Mouse (Mus musculus): Measurements from ENCODE around the gene Coro2a.
"Not testable (repeated sequence)": the region's sequence is repeated elsewhere in the genome, so short reads cannot be mapped to it uniquely, and the experiment has no call there.

The Coro2a gene

DNA sequence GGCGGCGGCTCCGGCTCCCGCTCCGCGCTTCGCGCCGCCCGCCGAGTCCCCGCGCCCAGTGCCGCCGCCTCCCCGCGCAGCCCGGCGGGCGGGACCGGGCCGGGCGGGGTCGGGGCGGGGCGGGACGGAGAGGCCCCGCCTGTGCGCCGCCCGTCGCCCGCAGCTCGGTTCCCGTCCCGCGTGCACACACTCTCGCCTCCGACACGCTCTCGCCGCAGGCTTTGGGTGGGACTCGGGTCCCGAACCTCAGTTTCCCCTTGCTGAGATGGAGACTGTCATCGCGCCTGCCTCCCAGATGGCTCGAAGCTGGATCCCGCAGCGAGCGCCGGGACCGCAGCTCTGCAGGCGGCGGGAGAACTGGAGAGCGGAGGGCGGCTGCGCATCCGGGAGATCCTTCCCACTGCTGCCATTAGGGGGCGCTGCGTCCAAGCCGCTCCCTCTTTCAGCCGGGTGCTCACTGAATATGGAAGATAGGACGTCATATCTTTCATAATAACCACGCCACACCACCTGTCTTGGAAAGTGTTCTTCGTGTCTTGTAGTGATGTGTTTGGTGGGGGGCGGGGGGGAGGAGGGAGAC, at the start of gene Coro2a:
Gene Coro2a, minus strand, starts transcription at position 359 of the 580 bp plus-strand sequence.
- peak; percentile 86 for DNase-seq

DNA sequence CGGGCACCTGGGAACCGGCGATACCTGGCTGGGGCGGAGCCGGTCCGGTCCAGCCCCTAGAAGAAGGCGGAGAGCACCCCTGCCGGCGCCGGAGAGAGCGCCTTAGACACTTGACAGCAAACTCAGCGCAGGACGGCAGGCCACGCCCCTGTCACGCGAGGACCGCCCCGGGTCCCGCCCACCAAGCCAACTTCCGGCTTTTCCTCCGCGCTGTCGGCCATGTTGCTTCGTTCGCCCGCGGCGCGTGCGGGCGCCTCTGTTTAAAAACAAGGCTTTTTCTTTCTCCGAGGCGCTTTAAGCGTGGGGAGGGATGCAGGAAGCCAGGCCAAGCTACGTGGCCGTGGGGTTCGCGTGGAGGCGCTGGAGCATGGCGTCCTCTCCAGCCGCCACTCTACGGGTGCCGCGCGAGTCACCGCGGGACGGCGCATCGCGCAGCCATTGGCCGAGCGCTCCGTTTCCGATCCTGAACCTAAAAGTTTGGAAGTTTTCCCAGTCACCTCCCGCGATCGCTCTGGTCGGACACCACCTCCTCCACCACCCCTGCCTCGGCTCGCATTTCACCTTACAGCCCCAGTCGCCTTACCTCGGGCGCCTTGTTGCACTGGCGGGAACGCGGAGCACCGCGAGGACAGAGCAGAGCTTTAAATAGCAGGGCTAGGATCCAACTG, 48.2 kb upstream of the Coro2a start, which contains the start of gene Tbc1d2:
Gene Tbc1d2, minus strand, starts transcription at position 124 of the 668 bp plus-strand sequence.
- peak; percentile 97 for DNase-seq

DNA sequence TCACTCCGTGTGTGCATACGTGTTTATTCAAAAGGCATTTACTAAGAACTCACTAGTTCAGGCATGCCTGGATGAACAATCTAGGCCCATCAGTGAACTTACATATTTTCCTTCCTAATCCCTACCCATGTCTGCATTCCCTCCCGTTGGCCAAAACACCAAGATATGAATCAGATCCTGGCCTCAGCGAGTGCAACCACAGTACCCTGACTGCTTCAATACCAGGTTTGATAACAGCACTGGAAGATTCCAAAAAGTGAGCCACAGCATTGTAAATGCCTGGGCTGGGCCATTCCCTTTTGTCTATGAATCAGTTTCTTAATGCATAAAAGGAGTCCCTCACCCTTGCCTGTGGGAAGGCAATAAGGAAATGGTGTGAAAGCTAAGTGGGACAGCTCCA, 47.2 kb upstream of the Coro2a start:
- no peak for DNase-seq

DNA sequence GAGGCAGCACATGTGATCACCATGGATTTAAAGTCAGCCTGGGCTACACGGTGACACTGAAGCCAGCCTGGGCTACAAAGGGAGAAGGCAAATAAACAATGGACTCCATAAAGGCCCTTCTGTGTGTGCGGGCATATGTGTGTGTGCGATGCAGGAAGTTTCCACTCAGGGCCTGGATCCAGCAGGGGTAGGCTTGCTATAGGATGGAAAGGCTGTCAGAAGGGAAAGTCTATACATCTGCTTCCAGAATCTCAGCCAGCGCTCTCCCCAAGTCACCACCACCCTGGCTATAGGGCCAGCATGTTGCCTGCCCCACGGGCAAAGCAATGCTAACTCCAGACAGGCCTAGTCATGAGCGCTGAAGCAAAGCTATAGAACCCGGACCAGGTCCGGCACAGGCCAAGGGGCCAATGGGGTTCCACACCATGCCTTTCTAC, 41.7 kb upstream of the Coro2a start:
- no peak for DNase-seq

DNA sequence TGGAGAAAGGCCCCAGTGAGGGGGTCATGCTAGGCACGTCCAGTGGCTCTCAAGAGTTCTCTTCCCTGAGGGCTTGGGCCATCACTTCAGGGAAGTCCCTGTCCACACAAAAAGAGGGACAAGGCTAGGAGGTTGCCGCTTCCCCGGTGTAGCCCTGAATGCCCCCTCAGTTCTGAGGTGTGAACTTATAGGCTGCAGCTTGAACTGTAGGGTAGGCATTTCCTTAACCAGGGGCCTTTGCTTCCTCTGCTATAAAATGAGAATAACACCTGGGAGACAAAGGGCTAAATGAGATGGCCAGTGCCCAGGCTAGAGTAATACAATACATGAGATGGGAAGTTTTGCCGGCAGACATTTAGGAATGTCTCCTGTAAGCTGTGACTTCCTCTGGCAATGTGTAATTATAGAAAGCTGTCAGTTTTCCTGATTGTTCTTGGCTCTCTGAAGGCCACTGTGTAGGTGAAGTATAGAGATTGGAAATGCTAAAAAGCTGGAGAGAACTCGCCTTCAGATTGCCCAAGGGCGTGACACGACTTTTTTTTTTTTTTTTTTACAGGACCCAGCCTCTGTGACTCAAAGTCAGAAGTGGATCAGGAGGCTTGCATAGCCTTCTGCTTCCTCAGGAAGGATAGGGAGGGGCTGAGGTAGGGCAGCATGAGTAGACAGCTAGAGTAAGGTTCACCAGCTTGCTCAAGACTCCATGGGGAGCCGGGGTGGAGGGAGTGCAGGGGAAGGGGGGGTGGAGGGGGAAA, 41.1 kb upstream of the Coro2a start:
- peak; percentile 54 for DNase-seq

DNA sequence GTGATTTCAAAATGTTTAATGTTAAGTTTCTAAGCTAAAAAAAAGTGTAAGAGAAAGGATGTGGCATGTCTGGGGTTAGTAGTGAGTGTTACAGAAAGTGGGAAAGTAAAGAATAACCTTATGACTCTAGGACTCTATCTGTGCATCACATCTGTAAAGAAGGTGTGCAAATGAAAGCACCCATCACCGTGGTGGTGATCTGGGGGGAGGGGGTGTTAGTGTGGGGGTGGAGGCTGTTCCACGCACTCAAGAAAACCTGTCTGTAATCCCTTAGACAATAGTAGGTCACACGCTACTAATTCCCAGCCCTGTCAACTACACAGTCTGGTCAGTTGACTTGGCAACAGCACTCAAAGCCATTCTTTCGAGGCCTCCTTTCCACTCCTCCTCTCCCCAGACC, 39.3 kb upstream of the Coro2a start:
- DNase-seq: no peak

DNA sequence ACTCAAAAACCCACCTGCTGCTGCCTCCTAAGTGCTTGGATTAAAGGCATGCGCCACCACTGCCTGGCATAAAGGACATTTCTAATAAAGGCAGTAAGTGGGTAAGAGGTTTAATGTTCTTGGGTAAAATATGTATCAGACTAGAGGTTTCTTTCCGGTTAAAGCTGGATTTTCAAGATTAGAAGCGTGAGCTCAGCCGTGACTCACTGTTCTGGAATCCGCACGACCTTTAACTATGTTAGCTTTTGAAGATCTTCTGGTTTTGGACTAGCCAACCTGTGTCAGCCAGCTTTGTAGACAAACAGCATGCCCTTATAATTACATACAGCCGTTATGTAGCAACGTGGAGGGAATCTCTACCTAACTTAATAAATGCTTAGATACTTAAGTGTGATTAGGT, 37.9 kb upstream of the Coro2a start:
- DNase-seq: no peak

DNA sequence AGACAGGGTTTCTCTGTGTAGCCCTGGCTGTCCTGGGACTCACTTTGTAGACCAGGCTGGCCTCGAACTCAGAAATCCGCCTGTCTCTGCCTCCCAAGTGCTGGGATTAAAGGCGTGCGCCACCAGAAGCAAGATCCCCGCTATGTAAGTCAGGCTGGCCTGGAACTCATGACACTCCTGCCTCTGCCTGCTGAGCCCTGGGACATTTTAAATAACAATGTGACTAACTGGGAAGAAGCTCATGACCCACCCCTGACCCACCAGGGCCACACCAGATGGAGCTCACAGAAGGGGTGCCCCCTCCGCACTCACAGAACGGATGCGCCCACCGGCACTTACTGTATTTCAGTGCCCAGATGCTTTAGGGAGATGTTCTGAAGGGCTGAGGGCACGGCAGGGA, 35.2 kb upstream of the Coro2a start:
- DNase-seq: not testable (repeated sequence)

DNA sequence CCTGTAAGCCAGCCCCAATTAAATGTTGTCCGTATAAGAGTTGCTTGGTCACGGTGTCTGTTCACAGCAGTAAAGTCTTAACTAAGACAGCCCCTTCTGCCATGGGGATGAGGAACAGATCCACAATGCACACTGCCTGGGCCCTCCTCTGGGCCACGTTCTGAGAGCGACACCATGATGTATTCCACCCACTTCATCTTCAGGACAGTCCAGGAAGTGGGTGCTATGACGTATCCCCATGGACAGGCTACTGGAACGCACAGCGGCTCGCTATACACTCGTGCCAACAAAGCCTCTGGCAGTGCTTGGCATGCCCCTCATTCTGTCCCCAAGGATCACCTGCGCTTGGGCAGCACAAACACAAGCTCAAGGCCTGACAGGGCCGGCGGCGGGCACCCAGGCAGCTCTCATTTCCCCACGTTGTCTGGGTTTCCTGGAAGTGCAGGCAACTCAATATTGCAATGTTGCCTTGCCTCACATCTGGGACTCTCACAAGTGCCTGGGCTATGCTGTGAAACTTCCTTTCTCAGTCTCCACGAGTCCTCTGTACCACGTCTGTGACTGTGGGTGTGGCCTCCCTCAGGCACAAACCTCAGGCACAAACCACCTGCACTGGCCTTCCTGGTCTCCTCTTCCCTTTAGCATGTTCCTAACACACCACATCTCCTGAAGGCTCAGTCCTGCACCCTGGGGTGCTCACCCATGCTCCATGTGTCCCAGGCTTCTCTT, 33.9 kb upstream of the Coro2a start:
- no peak for DNase-seq

DNA sequence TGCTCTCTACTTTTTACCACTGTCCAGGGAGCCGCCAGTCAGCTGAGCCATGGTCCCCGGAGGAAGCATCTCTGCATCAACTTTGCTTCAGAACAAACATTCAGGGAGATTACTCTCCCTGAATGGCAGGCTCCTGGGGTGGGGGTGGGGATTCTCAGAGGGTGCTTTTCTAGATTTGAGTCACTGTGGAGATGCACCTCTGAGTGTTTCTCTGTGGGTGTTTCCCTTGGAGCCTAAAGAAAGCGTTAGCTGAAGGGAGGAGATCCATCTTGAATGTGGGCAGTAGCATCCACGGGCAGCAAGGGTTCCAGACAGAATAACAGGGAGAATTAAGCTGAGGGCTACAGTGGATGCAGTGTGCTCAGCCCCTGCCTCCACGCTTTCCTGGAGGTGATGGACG, 32.9 kb upstream of the Coro2a start:
- DNase-seq: no peak

DNA sequence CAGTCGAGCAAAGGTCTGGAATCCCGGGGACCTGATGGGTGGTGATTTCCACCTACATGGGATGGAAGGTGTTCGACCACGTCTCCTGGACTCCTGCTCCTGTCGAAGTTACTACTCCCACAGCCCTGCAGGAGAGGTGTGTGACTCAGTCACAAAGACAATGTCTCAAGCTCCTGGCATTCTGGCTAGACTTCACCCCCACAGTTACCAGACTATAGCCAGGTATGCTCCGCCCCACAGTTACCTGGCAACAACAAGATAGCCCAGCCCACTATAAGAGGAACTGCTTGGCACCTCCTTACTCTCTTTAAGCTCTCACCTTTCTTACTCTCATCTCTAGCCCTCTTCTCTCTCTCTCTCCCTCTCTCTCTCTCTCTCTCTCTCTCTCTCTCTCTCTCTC, 31.6 kb upstream of the Coro2a start:
- DNase-seq: not testable (repeated sequence)

DNA sequence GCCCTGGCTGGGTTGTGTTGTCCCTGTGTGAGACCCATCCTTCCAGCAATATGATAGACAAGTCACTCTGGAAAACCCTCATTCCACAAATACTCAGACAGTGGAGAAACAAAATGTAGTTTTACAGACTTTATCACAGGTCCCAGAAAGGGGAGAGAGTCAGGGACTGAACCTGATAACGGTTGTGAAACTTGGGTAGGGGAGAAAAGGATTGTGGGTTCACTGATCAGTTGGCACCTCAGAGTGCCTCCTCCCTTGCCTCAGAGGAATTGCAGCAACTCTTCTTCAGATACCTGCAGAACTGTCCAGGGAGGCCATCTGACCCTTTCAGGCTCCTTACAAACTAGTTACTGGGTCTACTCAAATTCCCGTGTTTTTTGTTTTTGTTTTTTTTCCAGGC, 30.5 kb upstream of the Coro2a start:
- no peak for DNase-seq

DNA sequence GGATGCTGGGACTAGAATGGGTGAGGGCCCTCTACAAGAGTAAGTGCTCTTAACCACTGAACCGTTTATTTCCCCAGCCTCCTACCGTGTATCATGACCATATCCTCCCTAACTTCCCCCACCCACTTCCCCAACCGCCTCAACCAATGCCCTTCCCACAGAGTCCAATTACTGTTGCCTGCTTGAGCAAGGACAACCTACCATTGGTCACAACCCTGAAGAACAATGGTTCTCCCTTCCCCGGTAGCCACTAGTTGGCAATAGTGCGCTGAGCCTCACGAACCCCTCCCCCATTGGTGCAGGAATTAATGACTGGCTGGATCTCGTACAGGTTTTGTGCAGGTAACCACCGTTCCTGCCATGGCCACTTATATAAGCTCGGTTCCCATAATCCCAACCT, 28.4 kb upstream of the Coro2a start:
- no peak for DNase-seq

DNA sequence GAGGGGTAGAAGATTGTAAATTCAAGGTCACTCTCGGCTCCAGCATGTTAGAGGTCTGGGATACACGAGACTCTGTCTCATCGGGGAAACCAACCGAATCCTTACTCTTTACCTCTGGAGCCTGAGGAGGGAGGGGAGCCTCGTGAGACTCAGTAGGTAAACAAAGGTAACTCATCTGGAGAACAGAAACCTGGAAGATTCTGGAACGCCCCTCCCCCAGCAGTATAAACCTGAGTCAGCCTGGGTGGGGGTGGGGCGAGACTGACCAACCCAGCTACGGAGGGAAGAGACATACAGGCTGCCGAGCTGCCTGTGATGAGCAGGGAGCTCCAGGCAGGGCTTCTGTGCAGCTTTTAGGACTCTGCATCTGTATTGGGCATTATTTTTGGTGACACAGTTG, 26.9 kb upstream of the Coro2a start:
- no peak for DNase-seq

DNA sequence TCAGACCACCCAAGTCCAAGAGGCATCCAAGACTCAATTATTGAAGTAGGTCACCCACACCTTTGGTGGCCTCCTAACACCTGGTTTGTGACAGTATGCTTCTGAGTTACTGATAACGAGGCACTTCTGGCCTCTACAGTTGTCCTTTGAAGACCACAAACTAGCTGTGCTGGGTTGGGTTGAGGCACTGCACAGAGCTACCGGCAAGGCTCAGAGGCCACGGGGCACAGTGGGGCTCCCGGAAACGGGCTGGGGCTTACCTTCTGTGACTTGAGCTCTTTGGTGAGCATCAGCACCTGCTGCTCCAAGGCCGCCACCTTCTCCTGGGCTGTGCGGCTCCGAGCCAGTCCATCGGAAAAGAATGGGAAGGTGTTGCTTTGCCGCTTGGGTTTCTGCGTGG, 26.1 kb upstream of the Coro2a start:
- DNase-seq: no peak

DNA sequence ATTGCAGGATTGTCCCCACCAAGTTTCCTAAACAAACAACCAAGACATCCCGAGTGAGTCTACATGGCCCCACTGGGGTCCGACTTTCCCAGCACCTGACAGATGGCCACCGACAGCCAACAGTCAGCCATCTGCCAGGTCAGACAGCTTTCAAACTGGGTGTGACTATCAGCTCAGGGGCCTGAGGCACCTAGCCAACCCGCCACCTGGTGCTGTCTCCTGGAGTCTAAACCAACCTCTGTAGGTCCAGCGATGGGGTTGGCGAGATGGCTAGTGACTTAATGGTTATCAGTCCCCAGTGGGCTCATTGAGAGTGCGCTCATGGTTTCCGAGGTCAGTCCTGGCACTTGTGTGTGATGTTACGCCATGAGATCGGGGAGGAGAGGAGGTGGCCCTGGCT, 23.1 kb upstream of the Coro2a start:
- no peak for DNase-seq

DNA sequence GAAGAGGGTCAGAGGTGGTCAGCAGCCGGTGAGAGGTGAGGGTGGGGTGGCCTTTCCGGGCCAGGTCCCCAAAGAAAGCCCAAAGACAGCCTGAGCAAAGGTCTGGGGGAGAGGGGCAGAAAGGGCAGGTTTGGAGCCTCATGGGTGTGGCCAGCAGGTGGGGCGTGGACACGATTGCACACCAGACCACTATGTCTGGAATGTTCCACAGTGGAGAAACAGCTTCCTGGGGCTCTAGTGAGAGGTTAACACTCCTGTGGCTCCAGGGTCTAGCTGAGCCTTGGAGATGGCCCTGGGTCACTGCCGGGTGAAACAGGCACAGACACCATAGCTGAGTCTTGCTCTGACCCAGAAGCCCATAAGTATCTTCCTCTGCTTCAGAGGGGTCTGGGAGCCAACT, 21.0 kb upstream of the Coro2a start:
- DNase-seq: no peak

DNA sequence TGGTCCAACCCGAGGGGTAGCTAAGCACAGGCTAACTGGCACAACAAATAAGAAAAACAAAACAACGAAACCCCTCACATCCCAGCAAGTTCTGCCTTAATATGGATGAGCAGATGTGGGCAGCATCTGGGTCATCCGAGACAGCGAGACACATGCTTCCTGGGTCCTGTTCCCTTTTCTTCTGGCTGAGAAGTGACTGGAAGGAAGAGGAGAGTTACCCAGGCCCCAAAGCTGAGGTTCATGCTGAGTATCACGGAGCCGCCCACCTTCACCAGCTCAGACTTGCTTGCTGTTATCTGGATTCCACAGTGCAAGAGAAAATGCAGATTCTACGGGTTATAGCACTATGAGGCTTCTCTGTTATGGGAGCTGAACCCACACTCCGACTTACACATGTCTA, 18.9 kb upstream of the Coro2a start:
- DNase-seq: no peak

DNA sequence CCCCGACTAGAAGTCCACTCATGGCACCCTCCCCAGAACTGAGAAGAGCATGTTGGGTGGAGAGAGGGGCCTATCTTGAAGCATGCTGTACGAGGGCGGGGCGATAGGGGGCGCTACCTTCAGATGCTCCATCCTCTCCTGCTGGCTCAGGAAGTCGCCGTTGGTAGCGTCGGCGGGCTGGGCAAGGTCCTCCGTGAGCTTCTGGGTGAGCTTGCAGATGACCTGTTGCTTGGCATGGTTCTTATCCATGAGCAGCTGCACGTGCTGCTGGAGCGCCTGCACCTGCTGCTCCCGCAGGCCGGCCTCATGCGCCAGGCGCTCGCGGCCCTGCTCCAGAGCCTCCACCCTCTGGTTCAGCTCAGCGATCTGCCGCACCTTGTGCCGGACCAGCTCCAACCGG, 18.3 kb upstream of the Coro2a start:
- DNase-seq: peak; percentile 36

DNA sequence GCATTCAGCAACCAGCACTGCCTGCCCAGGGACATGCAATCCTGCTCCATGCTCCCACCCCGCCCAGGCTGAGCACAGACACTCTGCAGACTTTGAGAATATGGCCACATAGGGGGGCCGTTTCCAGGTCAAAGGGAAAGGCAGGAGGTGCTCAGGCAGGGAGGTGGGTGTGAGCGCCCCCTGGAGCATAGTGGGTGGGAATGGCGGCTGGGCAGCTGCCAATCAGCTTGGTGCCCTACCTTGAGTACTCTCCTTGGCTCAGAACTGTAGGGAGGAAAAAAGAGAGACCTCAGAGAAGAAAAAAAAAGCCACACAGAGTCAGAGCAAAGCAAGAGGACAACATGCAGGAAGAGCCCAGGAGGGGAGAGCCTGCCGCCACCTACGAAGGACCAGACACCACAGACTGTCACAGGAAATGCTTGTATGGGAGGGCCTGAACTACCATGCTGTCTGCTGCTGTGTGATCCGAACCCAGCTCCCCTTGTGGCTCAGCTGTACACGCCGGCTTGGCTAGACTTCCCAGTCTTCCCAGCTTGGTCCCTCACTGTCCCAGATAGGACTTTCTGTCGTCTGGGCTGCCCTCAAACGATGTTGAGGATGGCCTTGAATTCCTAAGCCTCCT, 16.3 kb upstream of the Coro2a start:
- no peak for DNase-seq

DNA sequence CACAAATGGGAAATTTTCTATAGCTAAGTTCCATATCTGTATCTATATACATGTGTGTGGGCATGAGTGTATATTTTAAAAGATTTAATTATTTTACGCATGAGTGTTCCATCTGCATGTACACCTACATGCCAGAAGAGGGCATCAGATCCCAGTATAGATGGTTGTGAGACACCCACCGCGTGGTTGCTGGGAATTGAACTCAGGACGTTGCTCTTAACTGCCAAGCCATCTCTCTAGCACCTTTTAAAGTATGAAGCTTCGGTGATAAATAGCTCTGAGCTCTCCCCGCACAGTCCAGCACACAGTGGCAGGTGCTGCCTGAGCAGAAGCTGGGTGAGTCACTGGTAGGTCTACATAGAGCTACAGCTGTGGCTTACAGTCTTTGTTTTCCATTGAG, 15.4 kb upstream of the Coro2a start:
- DNase-seq: no peak

DNA sequence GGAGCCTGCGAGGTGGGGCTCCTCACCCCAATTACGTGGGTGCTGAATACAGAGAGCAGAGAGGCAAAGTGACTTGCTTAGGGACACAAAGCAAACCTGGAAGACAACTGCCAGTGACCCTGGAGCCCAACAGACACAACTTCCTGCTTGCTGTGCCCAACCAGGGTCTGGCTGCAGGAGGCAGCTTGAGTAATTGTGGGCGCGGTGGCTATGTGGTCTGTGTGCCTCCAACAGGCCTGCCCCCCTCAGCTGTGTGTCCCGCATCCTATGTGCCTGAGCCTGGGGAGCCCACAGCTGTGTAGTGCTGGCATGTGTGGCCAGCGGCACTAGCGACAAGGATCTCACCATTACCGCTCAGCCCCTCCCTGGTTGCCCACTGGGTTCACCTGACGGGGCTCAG, 12.6 kb upstream of the Coro2a start:
- no peak for DNase-seq

DNA sequence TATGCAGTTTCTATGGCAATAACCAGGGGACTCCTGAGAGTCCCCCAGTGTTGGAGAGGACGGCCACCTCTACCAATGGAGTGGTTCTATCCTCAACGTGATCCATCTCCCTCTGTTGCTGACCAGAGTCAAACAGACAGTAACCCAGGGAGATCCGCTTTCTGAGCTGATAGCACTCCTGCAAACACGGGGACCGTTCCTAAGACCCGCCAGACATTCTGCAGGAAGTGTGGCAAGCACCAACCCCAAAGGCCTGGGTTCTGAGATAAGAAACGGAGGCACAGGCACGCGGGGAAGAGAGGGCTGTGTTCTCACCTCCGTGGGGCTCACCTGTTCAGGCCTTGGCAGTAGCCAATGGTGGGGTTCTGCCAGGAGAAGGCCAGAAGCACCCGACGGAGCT, 11.6 kb upstream of the Coro2a start:
- no peak for DNase-seq

Data from kidney, postnatal 10 days (tissue).